Mouse (Mus musculus): ENCODE results near the gene Krba1.
A peak's percentile ranks its signal among the peaks of the same experiment; 100 is the strongest.

Krba1 gene

GRCm38 (mm10) chr6:48414886-48415285, 19.5 kb downstream of the Krba1 start:
- Histone ChIP-seq H3K9me3 (ENCODE audit: low read length) (no peaks in the 10 kb centered on the region), H3K4me1 (replicated peaks; ENCODE audit: low read depth, low read length) (peaks cover 9% of the 10 kb centered on the region), H3K4me3 (replicated peaks; ENCODE audit: low read length) (no peak overlapping the region), H3K27me3 (ENCODE audit: insufficient read depth, low read length) (no peaks in the 10 kb centered on the region), H3K36me3 (ENCODE audit: insufficient read depth, low read length) (peaks cover 80% of the 10 kb centered on the region)
- TF ChIP-seq POU5F1 (IDR thresholded peaks at IDR 0.05; ENCODE audit: borderline replicate concordance, low read length) (no peak), CTCF (conservative IDR thresholded peaks at IDR 0.05; ENCODE audit: low read length) (no peak), NANOG (IDR thresholded peaks at IDR 0.05; ENCODE audit: borderline replicate concordance, low read length) (no peak)

GRCm38 (mm10) chr6:48415636-48416035, 20.2 kb downstream of the Krba1 start:
- H3K36me3 ChIP-seq (ENCODE audit: insufficient read depth, low read length) = peaks cover 72% of the 10 kb centered on the region
- no peak overlapping the region for H3K4me3 ChIP-seq (replicated peaks; ENCODE audit: low read length)
- H3K9me3 ChIP-seq (ENCODE audit: low read length) = no peaks in the 10 kb centered on the region
- peaks cover 9% of the 10 kb centered on the region for H3K4me1 ChIP-seq (replicated peaks; ENCODE audit: low read depth, low read length)
- TF ChIP-seq POU5F1 (IDR thresholded peaks at IDR 0.05; ENCODE audit: borderline replicate concordance, low read length) (no peak), NANOG (IDR thresholded peaks at IDR 0.05; ENCODE audit: borderline replicate concordance, low read length) (no peak), CTCF (conservative IDR thresholded peaks at IDR 0.05; ENCODE audit: low read length) (no peak)
- no peaks in the 10 kb centered on the region for H3K27me3 ChIP-seq (ENCODE audit: insufficient read depth, low read length)

GRCm38 (mm10) chr6:48416486-48416885, 21.1 kb downstream of the Krba1 start:
- TF ChIP-seq NANOG (IDR thresholded peaks at IDR 0.05; ENCODE audit: borderline replicate concordance, low read length) (no peak), CTCF (conservative IDR thresholded peaks at IDR 0.05; ENCODE audit: low read length) (no peak), POU5F1 (IDR thresholded peaks at IDR 0.05; ENCODE audit: borderline replicate concordance, low read length) (no peak)
- Histone ChIP-seq H3K4me3 (replicated peaks; ENCODE audit: low read length) (no peak overlapping the region), H3K4me1 (replicated peaks; ENCODE audit: low read depth, low read length) (peaks cover 9% of the 10 kb centered on the region), H3K36me3 (ENCODE audit: insufficient read depth, low read length) (peaks cover 64% of the 10 kb centered on the region), H3K9me3 (ENCODE audit: low read length) (no peaks in the 10 kb centered on the region), H3K27me3 (ENCODE audit: insufficient read depth, low read length) (no peaks in the 10 kb centered on the region)

GRCm38 (mm10) chr6:48420647-48421046, 25.3 kb downstream of the Krba1 start:
- TF ChIP-seq POU5F1 (IDR thresholded peaks at IDR 0.05; ENCODE audit: borderline replicate concordance, low read length) (no peak), NANOG (IDR thresholded peaks at IDR 0.05; ENCODE audit: borderline replicate concordance, low read length) (no peak), CTCF (conservative IDR thresholded peaks at IDR 0.05; ENCODE audit: low read length) (no peak)
- H3K4me3 ChIP-seq (replicated peaks; ENCODE audit: low read length) = no peak overlapping the region
- peaks cover 9% of the 10 kb centered on the region for H3K27me3 ChIP-seq (ENCODE audit: insufficient read depth, low read length)
- H3K4me1 ChIP-seq (replicated peaks; ENCODE audit: low read depth, low read length) = no peaks in the 10 kb centered on the region
- H3K36me3 ChIP-seq (ENCODE audit: insufficient read depth, low read length) = peaks cover 23% of the 10 kb centered on the region
- no peaks in the 10 kb centered on the region for H3K9me3 ChIP-seq (ENCODE audit: low read length)

GRCm38 (mm10) chr6:48423336-48423735, 27.9 kb downstream of the Krba1 start:
- no peaks in the 10 kb centered on the region for H3K4me1 ChIP-seq (replicated peaks; ENCODE audit: low read depth, low read length)
- peaks cover 18% of the 10 kb centered on the region for H3K27me3 ChIP-seq (ENCODE audit: insufficient read depth, low read length)
- no peak for TF ChIP-seq NANOG (IDR thresholded peaks at IDR 0.05; ENCODE audit: borderline replicate concordance, low read length)
- TF ChIP-seq POU5F1 (IDR thresholded peaks at IDR 0.05; ENCODE audit: borderline replicate concordance, low read length) = no peak
- no peak for TF ChIP-seq CTCF (conservative IDR thresholded peaks at IDR 0.05; ENCODE audit: low read length)
- H3K36me3 ChIP-seq (ENCODE audit: insufficient read depth, low read length) = no peaks in the 10 kb centered on the region
- no peaks in the 10 kb centered on the region for H3K9me3 ChIP-seq (ENCODE audit: low read length)
- no peak overlapping the region for H3K4me3 ChIP-seq (replicated peaks; ENCODE audit: low read length)

- H3K27me3 ChIP-seq (ENCODE audit: insufficient read depth, low read length) = peaks cover 18% of the 10 kb centered on the region
- no peaks in the 10 kb centered on the region for H3K9me3 ChIP-seq (ENCODE audit: low read length)
- no peak overlapping the region for H3K4me3 ChIP-seq (replicated peaks; ENCODE audit: low read length)
- TF ChIP-seq CTCF (conservative IDR thresholded peaks at IDR 0.05; ENCODE audit: low read length) (peak; percentile 43), NANOG (IDR thresholded peaks at IDR 0.05; ENCODE audit: borderline replicate concordance, low read length) (no peak), POU5F1 (IDR thresholded peaks at IDR 0.05; ENCODE audit: borderline replicate concordance, low read length) (no peak)
- H3K4me1 ChIP-seq (replicated peaks; ENCODE audit: low read depth, low read length) = 0 out of 2 replicates have a peak, but pooled peaks cover under 1% of the 10 kb centered on the region
- no peaks in the 10 kb centered on the region for H3K36me3 ChIP-seq (ENCODE audit: insufficient read depth, low read length)
These were observed 28.7 kb downstream of the Krba1 start for GRCm38 (mm10) chr6:48424074-48424473.

GRCm38 (mm10) chr6:48426956-48427355, 31.6 kb downstream of the Krba1 start:
- no peaks in the 10 kb centered on the region for H3K9me3 ChIP-seq (ENCODE audit: low read length)
- peaks cover 39% of the 10 kb centered on the region for H3K27me3 ChIP-seq (ENCODE audit: insufficient read depth, low read length)
- 0 out of 2 replicates have a peak, but pooled peaks cover 3% of the 10 kb centered on the region for H3K4me1 ChIP-seq (replicated peaks; ENCODE audit: low read depth, low read length)
- H3K36me3 ChIP-seq (ENCODE audit: insufficient read depth, low read length) = no peaks in the 10 kb centered on the region
- no peak overlapping the region for H3K4me3 ChIP-seq (replicated peaks; ENCODE audit: low read length)
- no peak for TF ChIP-seq POU5F1 (IDR thresholded peaks at IDR 0.05; ENCODE audit: borderline replicate concordance, low read length)
- no peak for TF ChIP-seq NANOG (IDR thresholded peaks at IDR 0.05; ENCODE audit: borderline replicate concordance, low read length)
- TF ChIP-seq CTCF (conservative IDR thresholded peaks at IDR 0.05; ENCODE audit: low read length) = no peak

- Histone ChIP-seq H3K4me3 (replicated peaks; ENCODE audit: low read length) (no peak overlapping the region), H3K9me3 (ENCODE audit: low read length) (no peaks in the 10 kb centered on the region), H3K36me3 (ENCODE audit: insufficient read depth, low read length) (no peaks in the 10 kb centered on the region), H3K27me3 (ENCODE audit: insufficient read depth, low read length) (peaks cover 41% of the 10 kb centered on the region), H3K4me1 (replicated peaks; ENCODE audit: low read depth, low read length) (0 out of 2 replicates have a peak, but pooled peaks cover 3% of the 10 kb centered on the region)
- TF ChIP-seq CTCF (conservative IDR thresholded peaks at IDR 0.05; ENCODE audit: low read length) (no peak), POU5F1 (IDR thresholded peaks at IDR 0.05; ENCODE audit: borderline replicate concordance, low read length) (no peak), NANOG (IDR thresholded peaks at IDR 0.05; ENCODE audit: borderline replicate concordance, low read length) (no peak)
These were observed 33.6 kb downstream of the Krba1 start for GRCm38 (mm10) chr6:48428769-48429557.
